Mouse (Mus musculus) megakaryocyte progenitor cell, adult 5-6 weeks (primary cell): Measurements from ENCODE around the gene Clnk. TPM values are rescaled to one million over a fixed set of nuclear protein-coding genes. Genes with fewer than 3 reads are reported as not detected.
A peak's percentile ranks its signal among the peaks of the same experiment; 100 is the strongest.

Experiments
- ATAC-seq: replicated peaks from 2 replicates; pipeline ENCODE4 v1.8.0; 2016; ENCODE audit warnings: mild to moderate bottlenecking, moderate TSS enrichment, inconsistent platforms; ENCODE audit not compliant: poor library complexity
- total RNA-seq, 2 experiments: library from RNA; stranded (forward) in 1 of 2; stranded (reverse) in 1 of 2; fragments of 157-497, 149-512 nt in 1 of 2; fragments of 200-1000 nt in 1 of 2; gene quantifications; 2 replicates each; pipeline versions ENCODE4 v1.2.3 to v1.2.4; 2015 to 2017

Gene Clnk
- total RNA-seq, 2 experiments from 2014 or later, result 2.6 TPM; not detected in 1

GRCm38 (mm10) chr5:38858015-38858721 lies 18.4 kb downstream of the Clnk start:
- ATAC-seq, result peak; percentile 76

- peak; percentile 37; the same call in 1 of the 2 replicates for ATAC-seq
Measured at GRCm38 (mm10) chr5:38857591-38857990, 19.0 kb downstream of the Clnk start.

DNA sequence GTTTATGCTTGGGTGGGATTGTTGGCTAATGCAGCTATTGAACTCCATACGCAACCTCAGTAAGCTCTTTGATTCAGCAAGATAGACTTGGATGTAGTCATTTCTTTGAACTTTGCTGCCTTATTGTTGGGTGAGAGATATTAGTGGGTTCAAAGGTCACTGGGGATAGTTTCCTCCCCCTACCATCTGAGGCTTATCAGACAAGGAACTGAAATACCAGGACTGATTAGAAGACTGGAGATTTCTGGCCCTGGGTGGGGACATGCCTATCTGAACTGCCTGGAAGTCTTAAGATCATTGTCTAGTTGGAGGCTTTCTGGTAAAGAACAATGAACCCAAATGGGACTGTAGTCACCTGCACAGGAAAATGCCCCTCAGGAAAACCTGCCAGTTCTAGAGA lies 26.4 kb downstream of the Clnk start:
- ATAC-seq, result no peak

DNA sequence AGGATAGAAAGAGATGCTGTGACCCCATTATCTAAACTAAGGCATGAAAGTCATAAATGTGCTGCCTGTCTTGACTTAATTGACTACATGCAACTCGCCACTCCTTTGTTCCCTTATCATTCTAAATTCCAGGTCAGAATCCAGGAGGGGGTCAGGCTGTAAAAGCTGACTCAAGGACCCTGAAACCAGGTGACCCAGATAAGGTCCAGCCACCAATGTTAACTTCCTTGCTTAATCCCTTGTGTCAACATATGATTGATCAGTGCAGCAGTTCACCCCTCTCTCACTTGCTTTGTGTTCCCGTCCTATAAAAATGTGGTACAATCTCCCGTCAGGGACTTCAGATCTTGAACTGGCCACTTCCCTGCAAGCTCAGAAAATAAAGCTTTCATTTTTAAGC lies 31.1 kb downstream of the Clnk start:
- ATAC-seq, result no peak

- no peak for ATAC-seq
Measured at GRCm38 (mm10) chr5:38844312-38844711, 32.3 kb downstream of the Clnk start.

- ATAC-seq, result no peak
Measured at GRCm38 (mm10) chr5:38839981-38840380, 36.6 kb downstream of the Clnk start.

DNA sequence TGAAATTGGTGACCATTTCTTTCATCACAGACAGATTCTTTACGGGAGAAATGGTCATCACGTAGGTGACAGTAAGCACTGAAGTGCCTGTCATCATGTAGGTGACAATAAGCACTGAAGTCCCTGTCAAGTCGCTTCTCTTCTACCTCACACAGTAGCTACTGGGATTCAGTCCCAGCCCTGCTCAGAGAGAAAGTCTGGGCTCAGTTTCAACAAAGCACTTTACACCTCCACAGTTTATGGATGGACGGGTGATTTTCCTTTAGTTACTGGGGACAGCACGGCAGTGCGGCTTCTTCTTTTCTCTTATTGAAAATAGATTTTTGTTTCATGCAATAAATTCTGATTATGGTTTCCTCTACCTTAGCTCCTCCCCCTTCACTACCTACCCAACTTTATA lies 49.3 kb downstream of the Clnk start:
- no peak for ATAC-seq

- no peak for ATAC-seq
Measured at GRCm38 (mm10) chr5:38826586-38826985, 50.0 kb downstream of the Clnk start.

DNA sequence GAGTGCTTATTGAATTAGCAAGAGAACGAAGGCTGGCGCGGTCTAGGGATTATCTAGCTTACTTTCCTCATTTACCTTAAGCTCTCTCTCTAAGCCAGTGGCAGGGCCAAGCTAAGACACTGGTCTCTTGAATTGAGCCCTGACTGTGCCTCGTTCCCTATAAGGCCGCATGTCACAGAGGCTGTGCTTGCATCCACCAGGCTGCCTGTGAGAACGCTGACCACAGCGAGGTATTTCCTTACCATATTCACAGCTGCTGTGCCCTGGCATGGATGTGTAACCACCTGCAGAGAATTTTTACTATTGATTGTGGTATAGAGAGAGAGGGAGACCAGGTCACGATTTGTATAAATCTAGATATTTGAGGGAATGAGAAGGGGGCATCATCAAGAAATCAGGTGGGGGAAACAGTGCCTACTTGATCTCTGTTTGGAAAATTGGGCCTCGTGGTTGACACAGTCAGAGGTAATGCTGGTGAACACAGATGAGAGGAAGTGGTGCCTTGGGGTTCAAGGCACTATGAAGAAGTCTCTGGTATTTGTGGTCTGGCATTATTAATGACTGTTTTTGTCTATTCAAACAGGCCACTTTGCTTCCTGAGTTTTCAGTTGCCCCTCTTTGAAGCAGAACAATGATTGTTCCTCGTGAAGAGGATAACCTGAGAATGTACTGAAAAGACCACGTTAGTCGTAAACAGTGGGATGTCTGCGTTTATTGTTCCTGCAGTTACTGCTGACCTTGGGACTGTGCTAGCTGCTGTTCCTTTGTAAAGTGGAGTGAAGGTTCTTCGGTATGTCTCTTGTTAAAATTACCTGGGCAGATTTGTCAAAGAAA lies 52.3 kb downstream of the Clnk start:
- ATAC-seq, result peak; percentile 83

- no peak for ATAC-seq
Measured at GRCm38 (mm10) chr5:38813391-38814109, 63.1 kb downstream of the Clnk start.

- no peak for ATAC-seq
Measured at GRCm38 (mm10) chr5:38812916-38813315, 63.7 kb downstream of the Clnk start.

DNA sequence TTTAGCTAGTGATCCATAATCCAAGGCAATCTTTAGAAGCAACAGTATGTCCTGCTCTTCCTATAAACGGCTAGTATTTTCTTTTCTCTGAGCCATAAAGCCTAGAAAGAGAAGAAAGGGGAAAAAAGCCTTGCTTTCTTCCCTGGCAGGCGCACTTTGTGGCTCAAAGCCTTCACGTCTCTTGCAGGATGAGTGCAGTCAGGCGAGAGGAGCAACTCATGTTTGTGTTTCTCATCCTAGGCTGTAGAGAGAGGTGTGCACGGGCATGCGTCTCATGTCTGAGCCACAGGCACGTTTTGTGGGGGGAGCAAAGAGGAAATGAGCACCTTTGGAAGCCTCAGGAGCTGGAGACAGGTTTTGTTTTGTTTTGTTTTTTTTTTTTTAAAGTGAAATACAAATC lies 64.2 kb downstream of the Clnk start:
- no peak for ATAC-seq

GRCm38 (mm10) chr5:38798910-38799309 lies 77.7 kb downstream of the Clnk start:
- ATAC-seq, result no peak

- no peak for ATAC-seq
Measured at GRCm38 (mm10) chr5:38795139-38795538, 81.5 kb downstream of the Clnk start.

DNA sequence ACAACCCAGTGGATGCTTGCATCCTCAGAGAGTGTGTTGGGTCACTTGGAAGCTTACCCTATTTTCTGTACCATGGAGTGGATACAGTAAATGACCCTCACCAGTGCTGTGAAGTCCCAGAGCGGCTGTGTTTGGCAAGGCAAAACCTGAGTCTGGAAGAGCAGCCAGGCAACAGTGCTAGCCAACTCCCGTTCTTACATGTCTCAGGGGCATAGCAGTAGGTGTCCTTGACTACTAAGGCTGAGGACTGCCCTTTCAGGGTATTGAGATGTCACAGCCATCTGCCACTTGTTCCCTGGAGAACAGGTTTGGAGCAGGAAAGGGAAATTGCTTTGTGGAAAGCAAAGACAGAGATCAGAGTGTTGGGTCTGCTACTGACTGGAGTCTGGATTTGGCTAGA lies 85.5 kb downstream of the Clnk start:
- ATAC-seq, result no peak

DNA sequence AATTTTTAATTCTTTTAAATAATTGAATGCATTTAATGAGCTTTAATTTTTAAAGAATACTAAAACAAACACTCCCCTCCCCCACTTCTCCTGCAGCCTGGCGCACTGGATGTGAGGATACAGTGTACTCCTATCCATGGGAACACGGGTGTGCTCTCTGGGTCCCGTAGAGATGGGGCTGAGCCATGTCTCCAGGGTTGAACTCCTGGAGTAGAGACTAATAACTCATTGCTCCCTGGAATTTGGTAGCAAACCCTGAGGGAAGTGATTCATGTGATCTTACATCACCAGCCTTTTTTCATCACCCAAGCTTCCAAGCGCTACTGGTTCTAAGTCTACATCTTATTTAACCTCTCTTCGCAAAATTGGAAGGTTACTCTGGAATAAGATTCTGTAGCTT lies 87.8 kb downstream of the Clnk start:
- ATAC-seq, result no peak

GRCm38 (mm10) chr5:38787851-38788520 lies 88.6 kb downstream of the Clnk start:
- ATAC-seq, result no peak

DNA sequence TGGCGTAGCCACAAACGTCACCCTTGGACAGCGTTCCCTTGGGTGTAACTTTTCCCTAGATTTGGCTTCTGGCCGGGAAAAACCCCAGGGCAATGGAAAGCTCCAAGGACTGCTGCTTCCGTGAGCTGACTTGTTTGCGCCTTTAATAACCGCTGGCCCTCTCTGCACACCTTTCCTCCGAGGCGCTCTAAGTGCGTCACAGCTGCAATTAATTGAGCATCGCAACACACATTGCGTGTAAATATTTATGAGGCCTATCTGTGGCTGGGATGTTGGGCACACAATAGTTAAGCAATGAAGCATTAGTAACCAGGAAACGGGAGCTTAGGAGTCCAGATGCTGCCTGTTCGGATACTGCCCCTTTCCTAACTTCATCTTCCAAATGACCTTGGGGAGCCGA lies 90.5 kb downstream of the Clnk start:
- no peak for ATAC-seq

DNA sequence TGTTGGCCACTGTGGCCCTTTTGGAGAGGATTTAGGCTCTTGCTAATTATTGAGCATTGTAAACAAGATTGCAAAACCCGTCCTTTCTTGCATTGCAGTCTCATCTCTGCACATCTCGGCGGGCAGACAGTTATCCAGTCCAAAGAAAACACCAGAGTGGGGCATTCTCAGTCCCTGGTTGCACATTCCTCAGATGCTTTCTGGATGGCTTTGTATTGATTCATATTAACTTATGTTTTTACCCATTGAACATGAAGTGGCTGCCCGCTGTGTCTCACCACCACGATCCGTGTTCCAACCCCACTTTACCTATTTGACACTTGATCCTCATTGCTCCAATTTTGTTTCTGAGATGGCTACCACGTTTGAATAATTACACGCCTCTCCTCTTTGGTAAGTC lies 90.9 kb downstream of the Clnk start:
- no peak for ATAC-seq

DNA sequence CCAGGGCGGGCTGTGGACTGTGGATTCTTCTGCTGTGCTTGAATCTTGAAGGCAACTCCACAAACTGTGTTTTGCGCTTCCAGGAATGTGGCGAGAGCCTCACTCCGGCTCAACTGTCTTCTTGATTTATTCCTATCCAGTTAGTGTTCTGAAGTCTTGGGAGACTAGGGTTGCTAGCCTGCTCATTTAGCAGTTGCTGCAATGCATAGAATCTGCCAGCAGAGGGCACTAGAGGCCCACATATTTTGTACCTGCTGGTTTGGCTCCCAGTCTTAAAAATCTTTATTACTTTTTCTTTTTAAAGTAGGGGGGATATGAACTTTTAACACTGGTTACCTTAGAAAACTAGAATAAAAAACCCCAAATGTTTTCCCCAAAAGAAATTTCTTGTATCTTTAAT lies 94.8 kb downstream of the Clnk start:
- peak; percentile 79 for ATAC-seq

DNA sequence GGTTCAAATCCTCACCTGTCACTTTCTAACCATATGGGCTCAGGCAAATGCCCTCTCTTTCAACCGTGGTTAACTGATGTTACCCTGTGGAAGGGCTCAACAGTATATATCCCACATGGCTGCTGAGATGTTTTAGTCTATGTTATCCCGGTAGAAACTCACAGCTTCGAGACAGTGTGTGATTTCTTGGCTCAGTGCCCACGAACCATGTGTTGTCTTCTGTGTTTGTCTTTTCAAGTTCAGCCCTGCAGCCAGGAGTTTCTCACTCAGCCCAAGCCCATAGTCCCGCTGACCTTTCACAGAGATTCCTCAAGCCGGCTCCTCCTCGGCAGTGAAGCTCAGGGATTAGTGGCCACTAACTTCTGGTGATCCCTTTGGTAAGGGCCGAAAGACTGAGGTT lies 96.0 kb downstream of the Clnk start:
- no peak for ATAC-seq
